In the genomic region with DNA sequence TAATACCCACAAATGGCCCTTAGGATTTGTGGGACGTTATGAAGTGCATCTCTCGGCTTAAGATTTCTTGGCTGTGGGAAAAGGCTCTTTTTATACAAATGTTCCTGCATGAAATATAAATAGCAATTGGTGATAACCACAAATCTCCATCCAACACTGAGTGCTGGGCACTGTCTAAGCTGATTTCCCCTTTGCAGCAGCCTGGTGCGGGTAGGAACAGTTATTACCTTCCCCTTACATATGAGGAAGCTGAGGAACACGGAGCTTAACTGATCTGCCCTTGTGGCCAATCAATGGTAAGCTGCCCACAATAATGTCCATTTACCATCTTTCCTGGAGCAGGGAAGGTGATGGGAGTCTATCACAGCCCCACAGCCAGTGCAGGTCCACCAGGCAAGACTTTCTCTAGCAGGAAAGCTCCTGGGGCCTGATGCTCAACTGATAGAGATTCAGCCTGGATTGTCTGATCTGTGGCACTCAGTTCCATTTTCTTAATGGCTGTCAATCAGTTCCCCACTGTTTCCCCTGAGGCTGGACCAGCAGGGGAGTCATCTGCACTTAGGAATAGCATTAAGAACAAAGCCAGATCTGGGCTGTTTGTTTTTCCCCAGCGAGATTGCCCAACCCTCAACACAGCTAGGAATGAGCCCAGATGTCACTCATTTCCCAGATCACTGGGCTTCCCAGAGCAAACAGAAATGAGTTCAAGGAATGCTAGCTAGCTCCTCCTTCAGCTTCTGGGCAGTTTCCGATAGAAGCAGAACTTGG, we compare ENCODE assay signal across 18 mouse cellular contexts. TPM values are rescaled to one million over a fixed set of nuclear protein-coding genes. Genes with fewer than 3 reads are reported as not detected.
DNase-seq lines count a peak whose midpoint lies in the region; ATAC-seq and TF ChIP-seq lines count a peak whose summit lies in the region.
"Had no signal": no experiment of that assay in that cellular context is flagged by ENCODE, and none has a peak within 500 bp of the region (broad histone marks: within the 10 kb centered on the region; RNA-seq: fewer than 3 reads in every experiment).

No protein-coding gene starts in this region.

- no peaks in the 10 kb centered on the region for H3K9me3 ChIP-seq in forebrain, embryonic 12.5 days
- no peaks in the 10 kb centered on the region for H3K9me3 ChIP-seq in forebrain, embryonic 11.5 days (ENCODE audit: control insufficient read depth, low read length)
- H3K9me3 ChIP-seq in midbrain, embryonic 12.5 days, result no peaks in the 10 kb centered on the region
- no peaks in the 10 kb centered on the region for H3K9me3 ChIP-seq in midbrain, embryonic 10.5 days (replicated peaks)
- H3K9me3 ChIP-seq: embryonic facial prominence, embryonic 12.5 days; limb, embryonic 10.5 days had no signal

- no peak for TF ChIP-seq POLR2A in cortical plate, adult 2 months (IDR thresholded peaks at IDR 0.05; ENCODE audit: extremely low read depth, insufficient read depth, low read length)

- H3K27ac ChIP-seq in forebrain, embryonic 12.5 days, result 0 out of 2 replicates have a peak overlapping the region, but pooled peaks have one; percentile 19
- H3K27ac ChIP-seq in forebrain, embryonic 11.5 days (ENCODE audit: low read depth, low read length), result no peak overlapping the region
- peak overlapping the region; percentile 54 for H3K27ac ChIP-seq in midbrain, embryonic 12.5 days (replicated peaks)
- no peak overlapping the region; the same call in 1 of the 2 replicates for H3K27ac ChIP-seq in midbrain, embryonic 10.5 days (replicated peaks)
- H3K27ac ChIP-seq in cortical plate, adult 2 months (ENCODE audit: insufficient read depth, low read length), result peak overlapping the region; percentile 36; the same call in 1 of the 2 replicates
- H3K27ac ChIP-seq: embryonic facial prominence, embryonic 12.5 days; layer of hippocampus, adult 2 months; limb, embryonic 10.5 days had no signal

- ATAC-seq in forebrain, embryonic 12.5 days (ENCODE audit: low FRiP score), result peak; percentile 39; the same call in 1 of the 2 replicates
- no peak for ATAC-seq in forebrain, embryonic 11.5 days (replicated peaks; ENCODE audit: low FRiP score)
- no peak for ATAC-seq in midbrain, embryonic 12.5 days (ENCODE audit: low FRiP score, low read depth)

- peaks cover 28% of the 10 kb centered on the region for H3K4me1 ChIP-seq in forebrain, embryonic 12.5 days
- 0 out of 2 replicates have a peak, but pooled peaks cover 6% of the 10 kb centered on the region for H3K4me1 ChIP-seq in forebrain, embryonic 11.5 days (replicated peaks; ENCODE audit: control insufficient read depth, insufficient read depth, low read length)
- peaks cover 14% of the 10 kb centered on the region for H3K4me1 ChIP-seq in midbrain, embryonic 12.5 days
- H3K4me1 ChIP-seq in midbrain, embryonic 10.5 days, result peaks cover 21% of the 10 kb centered on the region
- peaks cover 9% of the 10 kb centered on the region for H3K4me1 ChIP-seq in cortical plate, adult 2 months (ENCODE audit: control insufficient read depth, insufficient read depth, low read length)

- H3K4me2 ChIP-seq in forebrain, embryonic 12.5 days, result no peak overlapping the region
- no peak overlapping the region for H3K4me2 ChIP-seq in forebrain, embryonic 11.5 days (ENCODE audit: low read depth, low read length, severe bottlenecking)
- H3K4me2 ChIP-seq in midbrain, embryonic 12.5 days (replicated peaks), result no peak overlapping the region
- H3K4me2 ChIP-seq: embryonic facial prominence, embryonic 12.5 days; lung, embryonic 14.5 days had no signal

- no peak for TF ChIP-seq CTCF in cortical plate, adult 2 months (IDR thresholded peaks at IDR 0.05; ENCODE audit: extremely low read depth, insufficient read depth, low read length)

- DNase-seq in forebrain, embryonic 11.5 days (ENCODE audit: low spot score), result no peak
- no peak for DNase-seq in midbrain, embryonic 10.5 days (ENCODE audit: low spot score)
- DNase-seq in retina, postnatal 1 day, result peak; percentile 79
- DNase-seq in cerebellum, postnatal 36 days, result no peak
- no peak for DNase-seq in ovary, postnatal 36 days (ENCODE audit: low spot score)
- DNase-seq: adrenal gland, postnatal 36 days; cerebellum, adult 11 months; heart, adult 11 months; heart, postnatal 36 days; kidney, adult 9 months; lung, embryonic 14.5 days; thymus, adult 18-20 months had no signal

- H3K27me3 ChIP-seq in forebrain, embryonic 12.5 days, result peaks cover 13% of the 10 kb centered on the region
- no peaks in the 10 kb centered on the region for H3K27me3 ChIP-seq in forebrain, embryonic 11.5 days (ENCODE audit: control insufficient read depth, insufficient read depth, low read length)
- peaks cover 23% of the 10 kb centered on the region for H3K27me3 ChIP-seq in midbrain, embryonic 12.5 days
- peaks cover 45% of the 10 kb centered on the region for H3K27me3 ChIP-seq in midbrain, embryonic 10.5 days (ENCODE audit: low read depth, poor library complexity, severe bottlenecking)

- H3K36me3 ChIP-seq in forebrain, embryonic 12.5 days (replicated peaks), result no peaks in the 10 kb centered on the region
- H3K36me3 ChIP-seq in forebrain, embryonic 11.5 days (ENCODE audit: control insufficient read depth, insufficient read depth, low read length), result no peaks in the 10 kb centered on the region
- H3K36me3 ChIP-seq in midbrain, embryonic 12.5 days, result no peaks in the 10 kb centered on the region
- H3K36me3 ChIP-seq in midbrain, embryonic 10.5 days, result no peaks in the 10 kb centered on the region
- H3K36me3 ChIP-seq: embryonic facial prominence, embryonic 12.5 days; limb, embryonic 10.5 days had no signal

- 53% methylated on average over 6 of the region's 6 CpGs for WGBS in forebrain, embryonic 12.5 days
- 51% methylated on average over 6 of the region's 6 CpGs for WGBS in forebrain, embryonic 11.5 days
- 44% methylated on average over 6 of the region's 6 CpGs for WGBS in midbrain, embryonic 12.5 days
- WGBS in midbrain, embryonic 10.5 days, result 52% methylated on average over 6 of the region's 6 CpGs

- no peak overlapping the region for H3K4me3 ChIP-seq in forebrain, embryonic 12.5 days (replicated peaks)
- H3K4me3 ChIP-seq in forebrain, embryonic 11.5 days (ENCODE audit: low read depth, low read length), result no peak overlapping the region
- H3K4me3 ChIP-seq in midbrain, embryonic 12.5 days, result no peak overlapping the region
- H3K4me3 ChIP-seq in midbrain, embryonic 10.5 days, result no peak overlapping the region
- no peak overlapping the region for H3K4me3 ChIP-seq in cortical plate, adult 2 months (ENCODE audit: insufficient read depth, low read length)
- H3K4me3 ChIP-seq: embryonic facial prominence, embryonic 12.5 days; layer of hippocampus, adult 2 months; limb, embryonic 10.5 days had no signal

- no peak overlapping the region for H3K9ac ChIP-seq in forebrain, embryonic 12.5 days
- no peak overlapping the region for H3K9ac ChIP-seq in forebrain, embryonic 11.5 days (ENCODE audit: low read length)
- no peak overlapping the region; the same call in 1 of the 2 replicates for H3K9ac ChIP-seq in midbrain, embryonic 12.5 days (replicated peaks)
- H3K9ac ChIP-seq: embryonic facial prominence, embryonic 12.5 days; lung, embryonic 14.5 days had no signal

RNA-seq across cellular contexts. Expression of a gene that starts 18.9 kb away (rescaled TPM):
- 24.8 and 26.0 TPM in 2 replicates for polyA plus RNA-seq in forebrain, embryonic 12.5 days (2016; fragmentation: Nextera tagmentation; extraction: Ambion mirVana)
- 18.6 and 23.4 TPM in 2 replicates for polyA plus RNA-seq in forebrain, embryonic 11.5 days (2014; fragmentation: Nextera tagmentation; extraction: Ambion mirVana)
- polyA plus RNA-seq in midbrain, embryonic 12.5 days (2016; fragmentation: Nextera tagmentation; extraction: Ambion mirVana), result 17.0 and 17.3 TPM in 2 replicates
- 20.7 and 21.8 TPM in 2 replicates for polyA plus RNA-seq in midbrain, embryonic 10.5 days (2016; fragmentation: Nextera tagmentation; extraction: Ambion mirVana)
- 19.1 and 20.5 TPM in 2 replicates for polyA plus RNA-seq in cortical plate, adult 2 months (2012; rRNA removed)

RNA-seq across cellular contexts. Expression of a gene that starts 56.0 kb away (rescaled TPM):
- polyA plus RNA-seq in forebrain, embryonic 12.5 days (2016; fragmentation: Nextera tagmentation; extraction: Ambion mirVana), result 36.5 and 40.3 TPM in 2 replicates
- polyA plus RNA-seq in forebrain, embryonic 11.5 days (2014; fragmentation: Nextera tagmentation; extraction: Ambion mirVana), result 35.9 and 43.4 TPM in 2 replicates
- polyA plus RNA-seq in midbrain, embryonic 12.5 days (2016; fragmentation: Nextera tagmentation; extraction: Ambion mirVana), result 31.0 and 35.6 TPM in 2 replicates
- polyA plus RNA-seq in midbrain, embryonic 10.5 days (2016; fragmentation: Nextera tagmentation; extraction: Ambion mirVana), result 39.5 and 40.5 TPM in 2 replicates
- 27.6 and 31.7 TPM in 2 replicates for polyA plus RNA-seq in cortical plate, adult 2 months (2012; rRNA removed)

Comparison
In these comparisons a context has a peak if more than half of its experiments do, and no peak if none do; other contexts are left out.
1. H3K27ac ChIP-seq: peak in forebrain, embryonic 12.5 days (single experiment), midbrain, embryonic 12.5 days (single experiment) and cortical plate, adult 2 months (single experiment); none in forebrain, embryonic 11.5 days (single experiment) and midbrain, embryonic 10.5 days (single experiment).